Mouse (Mus musculus) ovary, adult 18-20 months (tissue): ENCODE measurements at regions not wholly inside any gene's neighbourhood (a gene's known extent, or its start where the extent isn't known, plus 50 kb on each side); places are given as distances from the start of the nearest gene placed in this dataset.

Experiments used
- DNase-seq: peaks from one replicate; pipeline ENCODE4 v3.0.0; 2022; ENCODE audit warnings: low spot score, mixed read lengths

GRCm38 (mm10) chr14:80484256-80484655, 500.4 kb downstream of the Olfm4 start:
- no peak for DNase-seq

- no peak for DNase-seq
Measured at GRCm38 (mm10) chr14:80485149-80485548, 501.3 kb downstream of the Olfm4 start.

DNA sequence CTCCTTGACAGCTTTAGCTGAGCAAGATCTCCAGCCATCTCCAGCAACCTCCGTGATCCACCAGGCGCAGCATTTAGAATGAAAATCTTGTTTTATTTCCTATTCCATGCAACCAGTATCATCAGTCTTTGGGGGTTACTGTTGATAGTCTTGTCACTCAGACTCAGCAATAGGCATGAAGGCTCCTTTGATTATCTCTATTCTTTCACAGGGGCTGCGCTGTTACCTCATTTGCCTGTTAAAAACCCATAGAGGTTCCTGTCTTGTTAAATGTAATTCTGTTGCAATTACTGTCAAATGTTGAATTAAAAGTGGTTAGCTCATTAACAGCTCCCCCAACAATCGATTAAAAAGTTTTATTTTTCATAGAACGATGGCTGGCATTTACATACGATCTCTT, 502.7 kb downstream of the Olfm4 start:
- DNase-seq, result no peak

DNA sequence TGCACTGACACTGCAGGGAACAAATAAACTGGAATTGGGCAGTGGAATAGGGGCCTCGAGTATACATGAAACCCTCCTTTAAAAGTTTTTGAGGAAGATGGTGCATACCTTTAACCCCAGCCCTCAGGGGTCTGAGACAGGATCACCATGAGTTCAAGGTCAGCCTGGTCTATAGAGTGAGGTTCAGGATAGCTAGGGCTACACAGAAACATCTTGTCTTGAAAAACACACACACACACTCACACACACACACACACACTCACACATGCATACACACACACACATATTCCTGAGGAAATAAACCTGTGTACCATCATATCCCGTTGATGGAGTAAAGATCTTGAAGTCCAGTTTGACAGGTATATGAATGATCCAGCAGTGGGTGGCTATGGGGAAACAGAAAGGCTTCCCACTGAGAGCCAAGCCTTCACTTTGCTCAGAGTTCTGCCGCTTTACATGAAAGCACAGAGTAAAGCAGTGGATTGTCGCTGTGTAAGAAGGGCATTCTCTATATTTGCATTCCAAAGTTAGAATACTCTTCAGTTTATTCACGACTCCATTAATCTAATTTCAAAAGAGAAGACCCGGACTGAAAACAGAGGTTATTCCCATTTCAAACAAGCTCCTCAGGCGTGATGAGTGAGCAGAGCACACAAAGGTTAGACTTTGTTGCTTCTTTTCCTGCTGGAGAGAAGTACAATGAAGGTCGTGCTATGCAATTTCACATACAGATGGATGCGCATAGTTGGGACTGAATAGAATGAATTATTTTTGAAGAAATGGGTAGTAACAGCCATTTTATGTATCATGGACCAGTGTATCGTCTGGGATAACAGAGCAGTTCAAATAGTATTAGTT, 508.4 kb downstream of the Olfm4 start:
- no peak for DNase-seq

DNA sequence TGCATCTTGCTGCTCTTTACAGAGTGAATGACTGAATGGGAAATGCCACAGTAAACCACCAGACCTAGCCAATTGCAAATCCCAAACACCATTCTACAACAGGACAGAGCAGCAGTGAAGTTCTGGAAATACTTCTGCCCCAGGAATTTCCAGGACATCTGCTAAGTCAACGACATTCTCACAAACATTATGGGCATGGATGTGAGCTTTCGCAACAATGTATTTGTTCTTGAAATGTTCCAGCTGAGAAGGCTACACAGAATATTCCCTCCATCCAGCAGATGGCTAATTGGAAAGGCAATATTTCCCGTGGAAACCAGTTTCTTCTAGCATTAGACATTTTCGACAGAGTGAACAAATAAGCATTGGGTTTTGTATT, 509.0 kb downstream of the Olfm4 start:
- no peak for DNase-seq

GRCm38 (mm10) chr14:80504351-80504750, 520.5 kb downstream of the Olfm4 start:
- DNase-seq, result no peak

DNA sequence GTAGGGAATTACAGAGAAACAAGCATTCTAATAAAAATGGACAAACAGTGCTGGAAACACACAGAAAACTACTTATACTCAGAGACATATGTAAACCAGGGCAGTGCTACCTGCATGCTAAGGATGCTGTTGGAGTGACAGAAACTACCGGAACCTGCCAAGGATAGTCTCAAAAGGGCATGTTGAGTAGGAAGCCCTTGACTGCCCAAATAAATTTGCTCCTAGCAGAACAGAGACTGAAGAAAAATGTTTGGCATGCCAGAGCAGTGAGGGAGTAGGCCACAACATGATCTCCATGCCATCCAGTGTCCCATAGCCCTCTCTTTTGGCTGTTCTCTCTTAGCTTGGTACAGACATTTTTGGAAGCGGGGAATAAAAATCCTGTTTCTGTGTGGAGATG, 532.7 kb downstream of the Olfm4 start:
- DNase-seq, result no peak

DNA sequence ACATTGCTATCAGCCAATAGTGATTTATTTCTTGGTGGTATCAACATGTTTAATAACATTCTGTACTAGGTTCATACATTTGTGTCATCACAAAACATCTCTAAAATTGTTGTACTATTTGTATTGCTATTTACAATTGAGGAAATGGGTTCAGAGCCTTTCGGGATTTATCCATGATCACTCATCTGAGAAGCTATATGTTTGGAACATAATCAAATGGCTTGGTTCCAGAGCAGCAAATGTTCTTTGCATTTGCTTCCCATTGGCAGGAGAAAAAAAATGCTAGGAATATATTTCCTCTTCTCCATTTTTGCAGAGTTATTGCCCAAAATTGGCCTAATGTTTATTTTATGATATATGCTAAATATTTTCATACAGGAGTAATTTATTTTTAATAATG, 537.3 kb downstream of the Olfm4 start:
- no peak for DNase-seq

- DNase-seq, result no peak
Measured at GRCm38 (mm10) chr14:80521631-80522030, 537.8 kb downstream of the Olfm4 start.

DNA sequence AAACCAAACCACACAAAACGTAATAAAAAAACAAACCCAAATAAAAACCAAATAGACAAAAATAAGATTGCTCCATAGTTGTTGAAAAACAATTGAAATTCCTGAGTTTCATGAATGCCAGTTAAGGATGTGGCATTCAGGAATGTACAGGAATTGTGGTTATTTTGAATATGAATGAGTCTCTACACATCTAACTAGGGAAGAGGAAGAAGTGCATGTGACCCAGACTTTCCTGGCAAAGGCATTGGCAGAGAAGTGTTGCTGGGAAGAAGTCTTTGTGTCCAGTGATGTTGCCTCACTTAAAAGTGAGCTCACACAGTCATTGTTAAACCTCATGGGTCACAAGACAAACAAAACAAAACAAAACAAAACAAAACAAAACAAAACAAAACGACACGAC, 538.7 kb downstream of the Olfm4 start:
- DNase-seq, result no peak

- no peak for DNase-seq
Measured at GRCm38 (mm10) chr14:80528419-80529028, 544.6 kb downstream of the Olfm4 start.

DNA sequence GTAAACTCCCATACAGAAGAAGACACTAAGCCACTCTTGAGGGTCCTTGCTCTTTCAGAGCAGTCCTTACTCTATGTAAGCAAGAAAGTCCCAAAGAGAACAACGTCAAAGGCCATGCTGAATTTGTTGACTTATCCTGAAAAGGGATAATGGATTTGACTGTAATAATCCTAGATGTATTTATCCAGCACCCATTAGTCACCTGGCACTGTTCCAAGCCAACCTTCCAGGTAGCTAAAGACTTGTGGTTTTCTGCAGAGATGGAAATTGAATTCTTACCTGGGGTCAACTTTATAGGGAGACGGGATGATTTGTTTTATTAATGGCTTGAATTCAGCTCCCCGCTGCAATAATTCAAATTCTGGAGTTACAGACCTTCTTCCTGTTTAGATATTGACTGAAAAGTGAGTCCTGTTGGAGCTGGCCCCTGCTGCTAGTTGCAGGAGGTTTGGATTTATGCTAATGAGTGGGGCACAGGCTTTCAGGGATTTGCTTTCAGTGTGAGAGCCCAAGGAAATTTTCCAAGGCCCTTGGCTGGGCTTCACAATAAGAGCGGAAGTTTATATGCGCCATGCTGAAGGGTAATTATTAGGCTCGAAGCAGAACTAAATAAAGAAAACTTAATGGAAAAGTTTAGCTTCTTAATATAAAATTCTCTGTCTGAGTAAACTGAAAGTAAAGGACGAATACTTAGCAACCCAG, 552.3 kb downstream of the Olfm4 start:
- DNase-seq, result no peak

DNA sequence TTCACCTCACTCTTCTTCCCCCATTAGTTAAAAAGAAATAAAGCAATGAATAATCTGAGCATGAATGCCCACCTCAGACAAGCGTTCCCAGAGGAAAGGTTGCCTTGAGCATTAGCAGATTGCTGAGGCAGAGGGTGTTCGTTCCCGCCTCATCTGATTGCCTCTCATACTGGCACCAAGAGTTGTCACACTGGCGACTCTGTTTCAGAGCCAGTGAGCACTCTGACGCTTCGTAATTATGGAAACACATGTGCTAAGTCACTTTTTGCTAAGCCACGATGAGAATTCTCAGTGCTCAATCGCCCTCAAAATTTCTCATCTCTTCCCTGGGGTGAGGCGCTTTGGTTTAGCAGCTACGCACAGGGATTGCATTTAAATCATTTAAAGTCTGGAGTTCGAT, 576.1 kb downstream of the Olfm4 start:
- DNase-seq, result no peak
